Mouse (Mus musculus): Measurements from ENCODE around the gene Vmn1r168. TPM values are rescaled to one million over a fixed set of nuclear protein-coding genes. Genes with fewer than 3 reads are reported as not detected.
"Not testable (repeated sequence)": the region's sequence is repeated elsewhere in the genome, so short reads cannot be mapped to it uniquely, and the experiment has no call there.

Gene Vmn1r168
- total RNA-seq (2017): not detected in 2 replicates

- ATAC-seq (ENCODE audit: extremely low read depth, insufficient number of reproducible peaks, low FRiP score, poor library complexity, severe bottlenecking): not testable (repeated sequence)
Measured at GRCm38 (mm10) chr7:23539432-23539831, at the start of gene Vmn1r168. Gene Vmn1r168, plus strand, starts transcription at chr7:23539732.

GRCm38 (mm10) chr7:23507106-23507505 is 32.4 kb upstream of the Vmn1r168 start, which contains the start of gene Vmn1r167:
Gene Vmn1r167, minus strand, starts transcription at chr7:23507206.
- not testable (repeated sequence) for ATAC-seq (ENCODE audit: extremely low read depth, insufficient number of reproducible peaks, low FRiP score, poor library complexity, severe bottlenecking)

GRCm38 (mm10) chr7:23575226-23575625 is 35.7 kb downstream of the Vmn1r168 start, which contains the start of gene Vmn1r169:
Gene Vmn1r169, plus strand, starts transcription at chr7:23575526.
- not testable (repeated sequence) for ATAC-seq (ENCODE audit: extremely low read depth, insufficient number of reproducible peaks, low FRiP score, poor library complexity, severe bottlenecking)

Other genes with a start within 250 kb of the Vmn1r168 start
- not detected in 2 replicates for gene Nlrp4e, start 238.5 kb upstream of the Vmn1r168 start, total RNA-seq (2017)
- 0.12 TPM in 1 of 2 replicates, not detected in the other for gene Nlrp5, start 153.8 kb upstream of the Vmn1r168 start, total RNA-seq (2017)
- gene Vmn1r167, start 32.5 kb upstream of the Vmn1r168 start, total RNA-seq (2017): not detected in 2 replicates
- not detected in 2 replicates for gene Vmn1r169, start 35.8 kb downstream of the Vmn1r168 start, total RNA-seq (2017)
- gene Vmn1r170, start 66.4 kb downstream of the Vmn1r168 start, total RNA-seq (2017): not detected in 2 replicates
- gene Vmn1r171, start 91.0 kb downstream of the Vmn1r168 start, total RNA-seq (2017): 0.12 TPM in 1 of 2 replicates, not detected in the other
- 0.12 TPM in 1 of 2 replicates, not detected in the other for gene Vmn1r172, start 118.6 kb downstream of the Vmn1r168 start, total RNA-seq (2017)
- gene Vmn1r173, start 161.0 kb downstream of the Vmn1r168 start, total RNA-seq (2017): not detected in 2 replicates
- 0.12 and 0.23 TPM in 2 replicates for gene Vmn1r174, start 212.5 kb downstream of the Vmn1r168 start, total RNA-seq (2017)